Mouse (Mus musculus) monocyte, adult 2 months (primary cell): ENCODE measurements around the gene Klk12.

Experiments
- DNase-seq, 2 experiments: peaks; one replicate each; pipeline ENCODE4 v3.0.0; 2022; ENCODE audit warnings: low spot score in 2 of 2, low read depth in 1 of 2

Klk12 gene

DNA sequence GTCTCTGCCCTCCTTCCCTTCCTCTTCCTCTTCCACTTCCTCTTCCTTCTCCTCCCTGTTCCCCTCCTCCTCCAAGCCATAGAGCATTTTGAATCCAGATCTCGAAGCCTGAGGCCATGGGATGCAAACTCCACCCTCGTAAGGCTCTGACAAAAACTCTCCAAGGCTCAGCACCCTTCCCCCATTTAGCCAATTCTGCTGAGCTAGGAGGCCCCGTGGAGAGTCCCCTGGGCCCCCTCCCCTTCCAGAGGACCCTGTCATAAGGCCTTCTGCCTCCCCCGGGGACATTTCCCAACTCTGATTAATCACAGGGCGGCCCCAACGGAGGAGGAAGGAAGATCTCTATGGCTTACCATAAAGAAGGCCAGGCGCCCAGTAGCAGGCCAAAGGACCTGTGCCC, 22.9 kb downstream of the Klk12 start, which contains the start of gene Klk9:
TSS of gene Klk9 (plus strand) at position 301 of the 400 bp plus-strand sequence.
- no peak for DNase-seq

DNA sequence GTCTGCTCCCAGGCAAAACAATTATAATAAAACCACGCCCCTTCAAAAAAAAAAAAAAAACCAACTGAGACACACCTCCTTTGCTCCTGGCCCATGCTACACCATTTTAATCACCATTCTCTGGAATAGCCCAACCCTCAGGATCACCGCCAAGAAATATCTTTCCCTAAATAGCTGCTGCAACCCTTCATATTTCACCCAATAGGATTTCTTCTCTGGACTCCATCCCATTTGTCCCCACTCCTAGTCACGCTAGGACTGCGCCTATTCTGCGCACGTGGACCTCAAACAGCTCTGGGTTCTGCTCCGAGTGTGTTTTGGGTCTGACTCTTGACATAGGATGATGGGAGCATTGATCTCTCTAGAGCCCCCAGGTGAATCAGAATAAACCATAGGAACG, 27.7 kb downstream of the Klk12 start:
- no peak for DNase-seq

DNA sequence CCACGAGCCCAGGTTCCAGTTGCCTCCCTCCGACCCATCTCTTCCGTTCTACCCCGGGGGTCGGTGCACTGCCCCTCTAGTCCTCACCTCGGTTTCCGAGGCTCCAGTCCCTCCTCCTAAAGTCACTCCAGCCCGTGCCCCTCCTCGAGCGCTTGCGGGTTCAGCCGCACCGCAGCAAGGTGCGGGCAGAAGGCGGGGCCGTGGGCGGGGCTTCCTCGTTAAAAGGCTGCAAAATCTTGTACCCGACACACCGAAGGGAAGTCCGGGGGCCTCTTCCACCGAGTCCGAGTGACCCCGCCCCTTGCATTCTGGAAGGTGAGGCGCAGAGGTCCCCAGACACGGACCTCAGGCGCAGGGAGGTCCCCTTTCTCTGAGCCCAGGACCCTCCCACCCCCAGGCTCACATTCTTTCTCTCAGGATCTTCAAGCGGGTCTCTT, 28.7 kb downstream of the Klk12 start, which contains the start of gene Klk8:
TSS of gene Klk8 (plus strand) at position 245 of the 437 bp plus-strand sequence.
- DNase-seq, result no peak

DNA sequence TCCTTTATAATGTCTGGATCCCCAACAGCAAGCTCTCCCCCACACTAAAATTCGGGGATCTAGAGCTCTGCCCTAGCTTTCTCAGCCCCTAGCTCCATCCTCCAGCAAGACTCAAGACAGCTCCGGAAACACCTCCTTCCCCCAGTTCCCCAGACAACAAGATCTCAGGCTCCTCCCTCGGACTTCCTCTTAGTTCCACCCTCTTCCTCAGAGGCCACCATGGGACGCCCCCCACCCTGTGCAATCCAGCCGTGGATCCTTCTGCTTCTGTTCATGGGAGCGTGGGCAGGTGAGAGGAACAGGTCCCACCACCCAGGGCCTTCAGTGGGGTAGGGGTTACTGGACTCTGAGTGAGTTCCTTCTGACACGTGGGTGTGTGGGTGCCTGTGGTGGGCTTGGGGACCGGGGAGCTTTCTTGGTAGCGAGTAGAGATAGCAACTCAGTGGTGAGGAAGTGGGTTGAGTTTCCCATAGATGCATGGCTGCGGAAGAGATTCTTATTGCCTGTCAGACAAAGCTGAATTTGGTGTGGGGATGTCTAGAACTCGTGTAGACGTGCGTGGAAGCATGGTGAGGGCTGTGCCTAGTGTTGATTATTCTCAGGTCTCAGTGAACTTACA, 29.3 kb downstream of the Klk12 start:
- DNase-seq, result peak in 1 of 2 experiments; percentile 3

DNA sequence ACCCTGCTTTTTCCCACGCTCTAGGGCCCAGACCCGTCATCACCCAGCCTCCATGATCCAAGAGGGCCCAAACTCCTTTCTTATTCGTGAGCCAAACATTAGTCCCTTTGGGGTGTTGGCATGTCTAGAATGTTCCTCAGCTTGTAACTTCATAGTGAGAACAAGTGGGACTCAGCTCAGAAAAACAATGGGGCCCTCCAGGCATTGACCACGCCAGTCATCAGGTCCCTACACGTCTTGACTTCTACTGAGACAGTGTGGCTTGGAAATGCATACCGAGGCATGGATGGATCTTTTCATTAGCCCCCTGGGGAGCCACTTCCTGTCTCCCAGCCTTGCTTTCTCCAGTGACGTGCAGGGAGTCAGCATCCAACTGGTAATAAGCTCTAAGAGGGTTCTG, 31.2 kb downstream of the Klk12 start:
- DNase-seq, result no peak

DNA sequence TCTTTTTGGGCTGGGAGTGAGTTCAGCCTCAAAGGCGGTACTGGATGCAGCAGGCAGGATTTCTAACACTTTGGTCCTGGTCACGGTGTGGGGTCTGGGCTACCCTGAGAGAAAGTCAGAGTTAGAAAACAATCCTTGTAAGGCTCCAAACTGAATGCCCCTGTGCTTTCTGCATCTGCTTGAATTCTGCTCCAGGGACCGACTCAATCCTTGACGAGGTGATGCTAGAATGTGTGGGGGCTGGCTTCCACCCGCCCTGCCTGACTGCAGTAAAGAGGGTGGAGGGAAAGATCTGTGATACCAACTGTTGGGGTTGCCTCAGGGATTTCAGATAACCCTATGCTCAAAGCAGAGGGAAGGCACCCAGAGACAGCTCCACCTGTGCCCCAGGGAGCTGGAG, 42.3 kb downstream of the Klk12 start, which contains the start of gene Klk7:
TSS of gene Klk7 (plus strand) at position 301 of the 400 bp plus-strand sequence.
- DNase-seq, result no peak

DNA sequence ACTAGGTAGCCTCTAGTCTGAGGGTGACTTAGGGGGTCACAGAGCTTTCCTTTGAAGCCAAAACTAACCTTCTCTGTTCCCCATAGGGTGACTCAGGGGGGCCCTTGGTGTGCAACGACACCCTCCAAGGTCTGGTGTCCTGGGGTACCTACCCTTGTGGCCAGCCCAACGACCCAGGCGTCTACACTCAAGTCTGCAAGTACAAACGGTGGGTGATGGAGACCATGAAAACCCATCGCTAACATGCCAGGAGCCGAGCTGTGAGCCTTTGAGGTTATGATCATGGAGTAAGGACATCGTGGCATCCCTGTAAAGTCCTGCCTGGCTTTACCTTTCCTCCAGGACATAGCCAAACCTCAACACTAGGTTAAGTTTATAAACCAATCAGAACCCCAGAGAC, 46.5 kb downstream of the Klk12 start:
- no peak for DNase-seq

DNA sequence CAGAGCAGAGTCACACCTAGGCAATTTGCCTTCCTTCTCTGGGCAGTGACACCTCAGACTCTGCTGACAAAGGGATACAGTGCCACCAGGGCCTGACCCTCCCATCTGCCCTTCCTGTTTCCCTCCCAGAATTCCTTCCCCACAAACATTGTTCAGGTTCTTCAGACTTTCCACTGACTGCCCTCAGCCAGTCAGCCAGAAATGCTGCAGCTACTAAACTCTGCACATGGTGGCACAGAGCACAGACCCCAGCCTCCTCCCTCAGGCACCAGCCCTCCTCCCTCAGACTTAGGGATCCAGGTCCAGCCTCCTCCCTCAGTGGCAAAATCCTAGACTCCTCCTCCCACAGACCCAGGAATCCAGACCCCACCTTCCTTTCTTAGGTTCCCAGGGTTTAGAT, 48.0 kb downstream of the Klk12 start:
- DNase-seq, result no peak

DNA sequence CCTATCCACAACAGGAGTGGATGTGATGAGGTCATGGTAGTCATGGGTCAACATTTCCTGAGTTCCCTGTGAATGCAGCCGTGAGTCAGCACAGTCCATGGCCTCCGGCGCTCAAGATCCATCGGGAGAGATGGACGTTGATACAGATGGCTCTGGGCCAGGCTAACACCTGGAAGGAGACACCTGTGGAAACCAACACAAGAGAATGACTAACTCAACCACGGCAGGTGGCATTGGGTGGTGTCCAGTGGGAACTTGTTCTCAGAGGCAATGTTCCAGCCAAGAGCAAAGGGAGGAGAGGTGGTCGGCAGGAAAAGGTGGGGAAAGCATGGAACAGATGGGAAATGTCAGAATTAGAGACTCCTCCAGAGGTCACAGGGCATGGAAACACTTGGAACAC, 52.9 kb downstream of the Klk12 start:
- no peak for DNase-seq
